Mouse (Mus musculus): ENCODE measurements at regions not wholly inside any gene's neighbourhood (a gene's known extent, or its start where the extent isn't known, plus 50 kb on each side); places are given as distances from the start of the nearest gene placed in this dataset.

GRCm38 (mm10) chr8:89858706-89859385, 489.3 kb downstream of the Tox3 start:
- Histone ChIP-seq H3K27ac (ENCODE audit: control insufficient read depth, insufficient read depth, low read depth, low read length, poor library complexity) (no peak overlapping the region), H3K4me3 (replicated peaks; ENCODE audit: control insufficient read depth, low read depth, low read length) (no peak overlapping the region), H3K4me1 (ENCODE audit: control insufficient read depth, insufficient read depth, low read length) (peaks cover 1% of the 10 kb centered on the region; the same call in 1 of the 2 replicates)
- WGBS = 76% methylated on average over 7 of the region's 7 CpGs
- TF ChIP-seq CTCF (IDR thresholded peaks at IDR 0.05; ENCODE audit: control insufficient read depth, insufficient read depth, low read length) (no peak), POLR2A (IDR thresholded peaks at IDR 0.05; ENCODE audit: borderline replicate concordance, control insufficient read depth, low read depth, low read length) (no peak)

- TF ChIP-seq POLR2A (IDR thresholded peaks at IDR 0.05; ENCODE audit: borderline replicate concordance, control insufficient read depth, low read depth, low read length) (no peak), CTCF (IDR thresholded peaks at IDR 0.05; ENCODE audit: control insufficient read depth, insufficient read depth, low read length) (no peak)
- H3K4me1 ChIP-seq (ENCODE audit: control insufficient read depth, insufficient read depth, low read length) = no peaks in the 10 kb centered on the region
- H3K4me3 ChIP-seq (replicated peaks; ENCODE audit: control insufficient read depth, low read depth, low read length) = no peak overlapping the region
- no peak overlapping the region for H3K27ac ChIP-seq (ENCODE audit: control insufficient read depth, insufficient read depth, low read depth, low read length, poor library complexity)
- 81% methylated on average over 5 of the region's 5 CpGs for WGBS
Measured at GRCm38 (mm10) chr8:89855556-89855955, 492.6 kb downstream of the Tox3 start.

DNA sequence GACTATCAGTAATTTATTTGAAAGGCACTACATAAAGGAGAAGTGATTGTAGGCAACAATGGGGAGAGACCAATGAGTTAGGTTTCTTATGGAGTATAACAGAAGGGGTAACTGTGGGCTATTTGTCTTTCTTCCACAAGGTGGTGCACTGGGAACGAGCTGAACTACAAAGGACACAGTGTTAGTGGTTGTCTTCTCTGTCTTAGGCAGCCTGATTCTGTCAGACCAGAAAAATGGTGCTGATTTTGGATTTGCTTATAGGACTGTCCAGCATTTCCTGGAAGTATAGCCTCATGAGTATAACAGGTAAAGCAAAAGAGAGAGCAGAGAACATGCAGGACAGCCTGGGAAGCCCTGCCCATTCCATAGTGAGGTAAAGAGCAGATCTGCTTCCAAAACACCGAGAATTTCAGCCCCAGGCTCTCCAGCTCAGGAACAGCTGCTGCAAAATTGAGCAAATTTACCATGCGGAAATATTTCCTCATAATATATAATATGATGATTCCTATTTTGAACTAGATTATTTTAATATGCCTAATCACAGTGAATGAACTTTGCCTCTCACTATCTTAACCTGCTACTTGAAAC, 497.8 kb downstream of the Tox3 start:
- H3K4me1 ChIP-seq (ENCODE audit: control insufficient read depth, insufficient read depth, low read length) = no peaks in the 10 kb centered on the region
- WGBS = 41% methylated on average over 3 of the region's 3 CpGs
- no peak overlapping the region for H3K4me3 ChIP-seq (replicated peaks; ENCODE audit: control insufficient read depth, low read depth, low read length)
- TF ChIP-seq CTCF (IDR thresholded peaks at IDR 0.05; ENCODE audit: control insufficient read depth, insufficient read depth, low read length) (no peak), POLR2A (IDR thresholded peaks at IDR 0.05; ENCODE audit: borderline replicate concordance, control insufficient read depth, low read depth, low read length) (no peak)
- H3K27ac ChIP-seq (ENCODE audit: control insufficient read depth, insufficient read depth, low read depth, low read length, poor library complexity) = no peak overlapping the region

- no peak for TF ChIP-seq CTCF (IDR thresholded peaks at IDR 0.05; ENCODE audit: control insufficient read depth, insufficient read depth, low read length)
- no peak for TF ChIP-seq POLR2A (IDR thresholded peaks at IDR 0.05; ENCODE audit: borderline replicate concordance, control insufficient read depth, low read depth, low read length)
- Histone ChIP-seq H3K4me1 (ENCODE audit: control insufficient read depth, insufficient read depth, low read length) (no peaks in the 10 kb centered on the region), H3K27ac (ENCODE audit: control insufficient read depth, insufficient read depth, low read depth, low read length, poor library complexity) (no peak overlapping the region), H3K4me3 (replicated peaks; ENCODE audit: control insufficient read depth, low read depth, low read length) (no peak overlapping the region)
- 63% methylated on average over 7 of the region's 7 CpGs for WGBS
Measured at GRCm38 (mm10) chr8:89849416-89850208, 498.5 kb downstream of the Tox3 start.

- H3K27ac ChIP-seq (ENCODE audit: control insufficient read depth, insufficient read depth, low read depth, low read length, poor library complexity) = no peak overlapping the region
- H3K4me3 ChIP-seq (replicated peaks; ENCODE audit: control insufficient read depth, low read depth, low read length) = no peak overlapping the region
- WGBS = 75% methylated on average over 5 of the region's 5 CpGs
- TF ChIP-seq POLR2A (IDR thresholded peaks at IDR 0.05; ENCODE audit: borderline replicate concordance, control insufficient read depth, low read depth, low read length) (no peak), CTCF (IDR thresholded peaks at IDR 0.05; ENCODE audit: control insufficient read depth, insufficient read depth, low read length) (no peak)
- no peaks in the 10 kb centered on the region for H3K4me1 ChIP-seq (ENCODE audit: control insufficient read depth, insufficient read depth, low read length)
Measured at GRCm38 (mm10) chr8:89838494-89838893, 509.6 kb downstream of the Tox3 start.

DNA sequence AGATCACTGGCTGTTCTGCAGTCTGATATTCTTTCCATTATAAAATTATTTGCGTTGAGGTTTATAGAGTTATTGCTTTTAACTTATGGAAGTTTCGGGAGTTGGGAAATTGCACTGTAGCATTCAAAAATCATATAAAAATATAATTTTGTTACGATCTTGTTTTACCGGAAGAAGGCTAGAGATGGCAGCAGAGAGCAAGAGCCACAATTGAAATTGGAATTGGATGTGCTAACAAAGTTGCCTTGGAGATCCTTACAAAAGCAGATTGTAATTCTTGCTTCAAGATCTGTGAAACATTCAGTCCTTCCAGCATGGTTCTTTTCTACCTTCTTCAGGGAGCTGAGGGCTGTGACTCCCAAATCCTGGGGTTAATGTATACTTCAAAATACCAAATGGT, 514.4 kb downstream of the Tox3 start:
- no peak overlapping the region for H3K27ac ChIP-seq (ENCODE audit: control insufficient read depth, insufficient read depth, low read depth, low read length, poor library complexity)
- 65% methylated on average over 4 of the region's 4 CpGs for WGBS
- no peak overlapping the region for H3K4me3 ChIP-seq (replicated peaks; ENCODE audit: control insufficient read depth, low read depth, low read length)
- H3K4me1 ChIP-seq (ENCODE audit: control insufficient read depth, insufficient read depth, low read length) = no peaks in the 10 kb centered on the region
- TF ChIP-seq POLR2A (IDR thresholded peaks at IDR 0.05; ENCODE audit: borderline replicate concordance, control insufficient read depth, low read depth, low read length) (no peak), CTCF (IDR thresholded peaks at IDR 0.05; ENCODE audit: control insufficient read depth, insufficient read depth, low read length) (no peak)

DNA sequence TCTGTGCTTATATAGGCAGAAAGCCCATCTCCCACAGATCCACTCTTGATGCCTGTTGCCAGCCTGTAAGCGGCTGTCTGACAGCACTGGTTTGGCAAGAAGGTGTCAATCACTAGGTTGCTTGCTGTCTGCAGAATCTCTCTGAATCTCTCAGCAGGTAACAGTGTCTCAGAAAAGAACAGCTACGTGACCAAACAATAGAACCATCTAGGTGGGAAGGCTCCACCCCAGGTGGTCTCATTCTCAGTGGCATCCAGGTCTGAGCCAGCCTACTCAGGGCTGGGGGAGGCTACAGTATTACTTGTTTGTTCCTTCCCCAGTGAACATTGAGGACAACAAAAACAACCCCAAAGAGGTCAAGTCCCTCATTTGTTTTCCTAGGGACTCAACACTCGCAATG, 523.6 kb downstream of the Tox3 start:
- no peak for TF ChIP-seq POLR2A (IDR thresholded peaks at IDR 0.05; ENCODE audit: borderline replicate concordance, control insufficient read depth, low read depth, low read length)
- no peak for TF ChIP-seq CTCF (IDR thresholded peaks at IDR 0.05; ENCODE audit: control insufficient read depth, insufficient read depth, low read length)
- Histone ChIP-seq H3K27ac (ENCODE audit: control insufficient read depth, insufficient read depth, low read depth, low read length, poor library complexity) (no peak overlapping the region), H3K4me1 (ENCODE audit: control insufficient read depth, insufficient read depth, low read length) (no peaks in the 10 kb centered on the region), H3K4me3 (replicated peaks; ENCODE audit: control insufficient read depth, low read depth, low read length) (no peak overlapping the region)
- 53% methylated on average over 3 of the region's 3 CpGs for WGBS

DNA sequence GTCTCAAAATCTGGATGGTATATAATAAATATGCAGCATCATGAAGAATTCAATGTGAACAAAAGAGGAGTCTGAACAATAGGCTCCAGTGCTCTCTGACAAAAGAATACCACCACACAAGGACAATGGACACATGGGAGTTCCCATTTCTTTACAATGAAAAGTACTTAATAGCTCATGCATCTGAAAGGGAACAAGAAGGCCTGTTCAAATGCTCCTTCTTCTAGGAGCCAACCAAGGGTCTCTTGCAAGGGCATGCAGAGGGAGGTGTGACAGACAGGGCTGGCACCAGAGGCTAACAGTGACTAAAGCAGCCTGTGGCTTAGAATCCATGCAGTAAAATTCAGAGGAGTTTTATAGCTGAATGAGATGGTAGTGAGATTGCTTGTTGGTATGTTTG, 524.5 kb downstream of the Tox3 start:
- no peak overlapping the region for H3K27ac ChIP-seq (ENCODE audit: control insufficient read depth, insufficient read depth, low read depth, low read length, poor library complexity)
- TF ChIP-seq CTCF (IDR thresholded peaks at IDR 0.05; ENCODE audit: control insufficient read depth, insufficient read depth, low read length) = no peak
- no peak for TF ChIP-seq POLR2A (IDR thresholded peaks at IDR 0.05; ENCODE audit: borderline replicate concordance, control insufficient read depth, low read depth, low read length)
- no peak overlapping the region for H3K4me3 ChIP-seq (replicated peaks; ENCODE audit: control insufficient read depth, low read depth, low read length)
- no peaks in the 10 kb centered on the region for H3K4me1 ChIP-seq (ENCODE audit: control insufficient read depth, insufficient read depth, low read length)

All from bone marrow, adult 2 months (tissue).